Mouse (Mus musculus) brain, adult 2 months (tissue): ENCODE measurements around the gene Cldn7.
"Not testable (repeated sequence)": the region's sequence is repeated elsewhere in the genome, so short reads cannot be mapped to it uniquely, and the experiment has no call there.

Experiments used
- DNase-seq: peaks from one replicate; pipeline ENCODE4 v3.0.0; 2011; ENCODE audit warnings: low read depth, low spot score

The Cldn7 gene

GRCm38 (mm10) chr11:69964650-69965270 lies at the start of gene Cldn7:
TSS of gene Cldn7 (plus strand) at chr11:69964779.
- DNase-seq, result no peak

- DNase-seq, result no peak
Observed at GRCm38 (mm10) chr11:69914917-69915430, 49.6 kb upstream of the Cldn7 start.

GRCm38 (mm10) chr11:69915667-69916627 lies 48.6 kb upstream of the Cldn7 start:
- no peak for DNase-seq

GRCm38 (mm10) chr11:69916652-69917378 lies 47.8 kb upstream of the Cldn7 start:
- DNase-seq, result not testable (repeated sequence)

- DNase-seq, result no peak
Observed at GRCm38 (mm10) chr11:69917379-69917948, 47.1 kb upstream of the Cldn7 start.

GRCm38 (mm10) chr11:69918118-69918517 lies 46.5 kb upstream of the Cldn7 start:
- DNase-seq, result no peak

DNA sequence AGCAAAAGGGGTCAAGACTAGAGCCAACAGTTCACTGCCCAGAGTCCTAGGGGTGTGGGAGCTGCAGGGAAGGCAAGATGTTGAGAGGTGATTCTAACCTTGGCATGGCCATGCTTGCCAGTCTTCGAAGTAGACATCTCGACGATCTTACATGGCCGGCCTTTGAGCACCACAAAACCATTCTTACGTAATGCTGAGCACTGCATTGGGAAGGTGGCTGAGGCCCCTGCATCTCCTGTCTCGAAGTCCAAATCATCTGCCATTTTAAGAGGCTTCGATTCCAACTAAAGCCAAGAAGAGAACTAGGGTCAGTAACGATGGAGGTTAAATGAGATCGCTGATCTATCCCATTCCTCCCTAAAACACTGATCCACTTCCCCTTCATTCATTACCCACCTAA lies 45.5 kb upstream of the Cldn7 start:
- no peak for DNase-seq

DNA sequence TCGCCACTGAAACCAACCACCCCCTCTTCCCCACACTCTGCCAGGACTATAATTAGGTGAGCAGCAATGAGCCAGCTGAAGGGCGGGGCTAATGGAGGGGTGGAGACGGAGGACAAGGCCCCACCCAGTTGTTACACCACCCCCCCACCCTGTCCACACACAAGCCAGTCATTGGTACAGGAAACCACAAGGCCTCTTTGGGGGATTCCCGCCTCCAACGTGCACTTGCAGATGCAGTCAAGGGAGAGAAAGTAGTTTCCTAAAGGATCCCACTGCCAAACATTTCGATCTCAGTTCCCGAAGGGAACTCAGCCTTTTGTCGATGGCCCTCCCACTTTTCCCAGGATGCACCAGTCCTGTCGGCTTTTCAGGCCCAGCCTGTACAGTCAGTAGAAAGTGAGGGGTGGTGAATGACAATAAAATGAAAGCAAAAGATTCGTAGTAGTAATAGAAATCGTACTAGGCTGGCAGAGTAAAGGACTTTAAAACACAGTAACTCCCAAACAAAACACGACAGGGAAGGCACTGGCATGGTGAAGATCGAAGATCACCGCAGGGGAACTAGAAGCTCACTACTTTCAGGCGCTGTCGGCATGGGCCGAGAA lies 44.8 kb upstream of the Cldn7 start:
- DNase-seq, result peak; percentile 77

DNA sequence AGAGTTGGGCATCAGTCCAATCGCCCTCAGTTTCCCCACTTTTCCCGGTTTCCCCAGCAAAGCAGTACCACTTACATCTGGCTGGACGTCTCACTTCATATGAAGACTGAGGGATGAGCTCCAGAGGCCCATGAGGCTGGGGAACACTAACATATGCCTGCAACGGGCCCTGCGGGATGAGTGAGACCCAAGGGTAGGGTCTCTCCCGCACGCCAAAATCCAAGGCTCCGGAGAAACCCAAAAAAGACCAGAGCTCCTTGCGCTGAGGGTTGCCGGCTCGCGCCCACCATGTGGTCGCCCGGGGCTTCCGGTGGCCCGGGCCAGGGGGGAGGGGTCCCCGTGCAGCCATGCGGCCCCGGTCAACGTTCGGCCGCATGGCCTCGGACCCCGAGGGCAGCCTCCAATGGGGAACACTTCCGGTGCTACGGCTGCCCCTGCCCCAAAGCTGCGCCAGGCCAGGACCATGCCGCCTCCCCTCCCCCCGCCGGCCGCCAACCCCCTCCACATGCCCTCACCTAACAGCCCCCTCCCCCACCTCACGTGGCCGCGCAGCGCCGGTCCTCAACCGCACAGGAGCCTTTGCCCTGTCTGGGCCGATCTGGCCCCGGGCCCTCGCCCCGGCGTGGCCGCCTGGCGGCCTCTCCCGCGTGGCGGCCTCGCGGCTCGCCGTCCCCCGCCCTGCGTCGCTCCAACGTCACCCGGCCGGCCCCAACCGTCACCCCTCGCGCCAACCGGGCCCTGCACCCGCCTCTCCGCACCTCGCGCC lies 44.1 kb upstream of the Cldn7 start:
- DNase-seq, result peak; percentile 60

- DNase-seq, result peak; percentile 100
Observed at GRCm38 (mm10) chr11:69921114-69922011, 43.2 kb upstream of the Cldn7 start, which contains the start of gene Eif5a. TSS of gene Eif5a (minus strand) at chr11:69921958.

DNA sequence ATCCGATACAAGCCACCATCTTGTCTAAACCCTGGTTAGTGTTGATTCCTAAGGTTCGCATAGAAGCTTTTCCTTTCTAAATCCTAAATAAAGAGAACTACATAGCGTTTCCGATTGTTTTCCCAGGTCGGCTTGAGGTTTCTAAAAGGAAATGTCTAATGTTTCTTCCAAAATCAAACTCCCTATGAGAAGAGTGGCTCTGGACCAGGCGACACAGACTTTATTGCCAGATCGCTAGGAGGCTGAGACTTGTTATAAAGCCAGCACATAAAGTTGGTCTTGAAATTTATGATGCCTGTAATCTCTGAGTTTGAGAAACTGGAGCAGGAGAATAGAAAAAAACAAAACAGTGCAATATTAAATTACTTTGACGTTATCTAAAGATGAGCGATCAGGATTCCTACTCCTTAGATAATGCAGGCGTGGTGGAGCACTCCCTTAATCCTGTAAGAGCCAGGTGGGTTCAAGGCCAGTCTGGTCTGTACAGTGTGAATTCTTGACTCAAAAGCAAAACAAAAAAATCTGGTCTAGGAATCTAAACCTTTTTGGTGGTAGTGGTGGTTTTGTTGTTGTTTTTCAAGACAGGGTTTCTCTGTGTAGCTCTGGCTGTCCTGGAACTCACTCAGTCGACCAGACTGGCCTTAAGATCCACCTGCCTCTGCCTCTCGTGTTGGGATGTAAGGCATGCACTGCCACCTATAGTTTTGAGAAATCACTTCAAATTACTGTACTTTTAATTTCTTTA lies 42.4 kb upstream of the Cldn7 start:
- peak; percentile 29 for DNase-seq

- no peak for DNase-seq
Observed at GRCm38 (mm10) chr11:69922796-69923195, 41.8 kb upstream of the Cldn7 start.

DNA sequence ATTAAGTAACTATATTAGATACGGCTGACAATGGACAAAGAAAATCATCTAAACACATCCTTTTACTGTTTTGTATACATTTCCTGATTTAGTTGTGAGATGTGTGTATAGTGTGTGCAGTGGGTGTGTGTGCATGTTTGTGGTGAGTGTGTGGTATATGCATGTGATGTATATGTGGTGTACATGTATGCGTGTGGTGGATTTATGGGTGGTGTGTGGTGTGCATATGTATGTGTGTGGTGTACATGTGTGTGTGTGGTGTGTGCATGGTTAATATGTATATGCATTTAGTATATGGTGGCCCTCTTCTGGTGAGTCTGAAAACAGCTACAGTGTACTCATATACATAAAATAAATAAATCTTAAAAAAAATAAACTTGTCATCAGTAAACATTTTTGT lies 37.1 kb upstream of the Cldn7 start:
- no peak for DNase-seq

DNA sequence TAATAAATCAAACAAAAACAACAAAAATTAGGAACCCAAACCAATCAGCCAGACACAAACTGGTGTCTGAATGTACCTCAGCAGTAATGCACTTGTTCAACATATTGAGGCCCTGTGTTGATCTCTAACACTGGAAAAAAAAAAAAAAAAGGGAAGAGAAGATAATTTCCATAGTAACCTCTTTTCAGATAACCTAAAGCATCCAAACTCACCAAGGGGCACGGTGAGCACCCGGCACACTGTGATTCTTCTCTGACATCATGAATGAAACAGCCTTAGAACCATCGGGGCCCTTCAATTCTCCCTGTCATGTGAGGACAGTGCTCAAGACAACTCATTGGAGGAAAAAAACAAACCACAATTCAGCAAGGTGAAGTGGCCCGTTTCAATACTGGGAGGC lies 34.9 kb upstream of the Cldn7 start:
- DNase-seq, result no peak

GRCm38 (mm10) chr11:69930176-69930575 lies 34.4 kb upstream of the Cldn7 start:
- DNase-seq, result not testable (repeated sequence)

DNA sequence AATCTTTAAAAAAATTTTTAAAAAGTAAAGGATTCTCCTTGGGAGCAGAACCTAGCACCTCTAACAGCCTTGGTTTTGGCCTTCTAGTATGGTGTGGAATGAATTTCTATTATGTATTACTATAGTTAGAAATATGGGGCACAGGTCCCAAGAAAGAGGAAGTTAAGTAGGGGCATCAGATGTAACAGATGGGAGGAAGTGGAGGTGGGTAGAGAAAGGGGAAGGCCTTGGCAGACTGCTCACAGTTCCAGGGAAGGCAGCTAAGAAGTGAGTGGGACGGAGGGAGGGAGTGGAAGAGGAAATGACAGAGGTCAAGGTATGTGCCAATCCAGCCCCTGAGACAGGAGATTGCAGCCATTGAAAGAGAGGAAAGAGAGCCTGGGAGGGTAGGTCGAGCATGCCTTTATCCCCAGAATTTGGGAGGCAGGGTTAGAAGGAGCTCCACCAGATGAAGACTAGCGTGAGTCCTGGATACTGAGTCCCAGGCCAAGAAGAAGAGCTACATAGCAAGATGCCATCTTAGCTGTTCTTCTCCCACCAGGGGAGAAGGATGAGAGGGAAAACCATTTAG lies 33.5 kb upstream of the Cldn7 start:
- no peak for DNase-seq

DNA sequence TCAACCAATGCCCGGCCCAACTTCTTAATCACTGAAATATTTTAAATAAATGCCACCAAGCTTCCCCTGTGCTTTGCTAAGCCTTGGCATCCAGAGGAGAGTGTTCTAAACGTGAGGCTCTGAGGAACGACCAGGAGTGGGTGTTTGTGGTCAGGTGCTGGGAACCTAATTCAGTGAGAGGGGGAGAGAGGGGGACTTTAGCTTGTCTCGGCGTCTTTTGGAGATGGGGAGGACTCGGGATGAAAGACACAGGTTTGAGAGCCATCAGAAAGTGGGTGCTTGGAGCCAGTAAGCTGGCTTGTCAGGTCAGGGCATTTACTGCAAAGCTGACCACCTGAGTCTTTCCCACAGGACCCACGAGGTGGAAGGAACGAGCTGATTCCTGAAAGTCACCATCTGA lies 32.8 kb upstream of the Cldn7 start:
- DNase-seq, result no peak

- no peak for DNase-seq
Observed at GRCm38 (mm10) chr11:69932254-69932653, 32.3 kb upstream of the Cldn7 start.
